Mouse (Mus musculus): ENCODE measurements around the gene Grin3a. TPM values are rescaled to one million over a fixed set of nuclear protein-coding genes. Genes with fewer than 3 reads are reported as not detected.
"Not testable (repeated sequence)": the region's sequence is repeated elsewhere in the genome, so short reads cannot be mapped to it uniquely, and the experiment has no call there.

Grin3a gene
- polyA plus RNA-seq, 1 experiment from 2014 or later = 0.62 TPM

- ATAC-seq (ENCODE audit: insufficient number of reproducible peaks, insufficient read depth, low FRiP score, low read depth) = peak; percentile 58; the same call in 1 of the 2 replicates
These were observed 213.4 kb downstream of the Grin3a start for GRCm38 (mm10) chr4:49632139-49632481.

GRCm38 (mm10) chr4:49631319-49632138, 214.0 kb downstream of the Grin3a start, which contains the start of gene Rnf20:
Gene Rnf20 (plus strand): TSS chr4:49632006.
- peak; percentile 95 for ATAC-seq (ENCODE audit: insufficient number of reproducible peaks, insufficient read depth, low FRiP score, low read depth)
- H3K9ac ChIP-seq (ENCODE audit: low read length) = peak within 1 kb of the TSS; percentile 78
- WGBS = 4% methylated on average over 37 of the region's 37 CpGs
- H3K4me1 ChIP-seq (ENCODE audit: control insufficient read depth in 2 of 2, insufficient read depth in 2 of 2, low read length in 2 of 2) = no peaks in the 10 kb centered on the region
- peak within 1 kb of the TSS; percentile 83 for H3K4me2 ChIP-seq (ENCODE audit: low read length)
- peak within 1 kb of the TSS; percentile 79 for H3K27ac ChIP-seq (replicated peaks in 1 of 2; ENCODE audit: control insufficient read depth in 1 of 2, insufficient read depth in 1 of 2, low read depth in 2 of 2, low read length in 2 of 2)
- H3K4me3 ChIP-seq (ENCODE audit: control insufficient read depth in 1 of 2, insufficient read depth in 1 of 2, low read depth in 1 of 2, low read length in 2 of 2) = peak within 1 kb of the TSS; percentile 62 to 83
- H3K27me3 ChIP-seq (ENCODE audit: control insufficient read depth, insufficient read depth, low read length) = no peaks in the 10 kb centered on the region
- H3K9me3 ChIP-seq (ENCODE audit: control insufficient read depth, low read length) = no peaks in the 10 kb centered on the region
- peaks cover 33% of the 10 kb centered on the region for H3K36me3 ChIP-seq (ENCODE audit: control insufficient read depth, insufficient read depth, low read length)

More at GRCm38 (mm10) chr4:49632139-49632481, 213.4 kb downstream of the Grin3a start:
- H3K4me1 ChIP-seq (ENCODE audit: control insufficient read depth in 2 of 2, insufficient read depth in 2 of 2, low read length in 2 of 2) = no peaks in the 10 kb centered on the region
- H3K9ac ChIP-seq (ENCODE audit: low read length) = peak overlapping the region; percentile 78
- H3K36me3 ChIP-seq (ENCODE audit: control insufficient read depth, insufficient read depth, low read length) = peaks cover 39% of the 10 kb centered on the region
- peak overlapping the region; percentile 62 to 83 for H3K4me3 ChIP-seq (ENCODE audit: control insufficient read depth in 1 of 2, insufficient read depth in 1 of 2, low read depth in 1 of 2, low read length in 2 of 2)
- peak overlapping the region; percentile 79 for H3K27ac ChIP-seq (replicated peaks in 1 of 2; ENCODE audit: control insufficient read depth in 1 of 2, insufficient read depth in 1 of 2, low read depth in 2 of 2, low read length in 2 of 2)
- H3K9me3 ChIP-seq (ENCODE audit: control insufficient read depth, low read length) = no peaks in the 10 kb centered on the region
- no peaks in the 10 kb centered on the region for H3K27me3 ChIP-seq (ENCODE audit: control insufficient read depth, insufficient read depth, low read length)
- peak overlapping the region; percentile 83 for H3K4me2 ChIP-seq (ENCODE audit: low read length)
- WGBS = 0% methylated on average over 30 of the region's 30 CpGs

GRCm38 (mm10) chr4:49628941-49629340, 216.6 kb downstream of the Grin3a start:
- H3K4me3 ChIP-seq (ENCODE audit: control insufficient read depth in 1 of 2, insufficient read depth in 1 of 2, low read depth in 1 of 2, low read length in 2 of 2) = no peak overlapping the region
- no peaks in the 10 kb centered on the region for H3K4me1 ChIP-seq (ENCODE audit: control insufficient read depth in 2 of 2, insufficient read depth in 2 of 2, low read length in 2 of 2)
- WGBS = 63% methylated on average over 5 of the region's 5 CpGs
- H3K27me3 ChIP-seq (ENCODE audit: control insufficient read depth, insufficient read depth, low read length) = no peaks in the 10 kb centered on the region
- H3K36me3 ChIP-seq (ENCODE audit: control insufficient read depth, insufficient read depth, low read length) = peaks cover 7% of the 10 kb centered on the region
- no peak overlapping the region for H3K4me2 ChIP-seq (ENCODE audit: low read length)
- H3K27ac ChIP-seq (replicated peaks in 1 of 2; ENCODE audit: control insufficient read depth in 1 of 2, insufficient read depth in 1 of 2, low read depth in 2 of 2, low read length in 2 of 2) = no peak overlapping the region
- no peak for ATAC-seq (ENCODE audit: insufficient number of reproducible peaks, insufficient read depth, low FRiP score, low read depth)
- H3K9ac ChIP-seq (ENCODE audit: low read length) = no peak overlapping the region
- no peaks in the 10 kb centered on the region for H3K9me3 ChIP-seq (ENCODE audit: control insufficient read depth, low read length)

- H3K4me1 ChIP-seq (ENCODE audit: control insufficient read depth in 2 of 2, insufficient read depth in 2 of 2, low read length in 2 of 2) = no peaks in the 10 kb centered on the region
- H3K27me3 ChIP-seq (ENCODE audit: control insufficient read depth, insufficient read depth, low read length) = no peaks in the 10 kb centered on the region
- 0 out of 2 replicates have a peak, but pooled peaks cover 4% of the 10 kb centered on the region for H3K9me3 ChIP-seq (ENCODE audit: control insufficient read depth, low read length)
- H3K4me3 ChIP-seq (ENCODE audit: control insufficient read depth in 1 of 2, insufficient read depth in 1 of 2, low read depth in 1 of 2, low read length in 2 of 2) = no peak overlapping the region
- H3K4me2 ChIP-seq (ENCODE audit: low read length) = no peak overlapping the region
- no peak overlapping the region for H3K9ac ChIP-seq (ENCODE audit: low read length)
- no peak overlapping the region for H3K27ac ChIP-seq (replicated peaks in 1 of 2; ENCODE audit: control insufficient read depth in 1 of 2, insufficient read depth in 1 of 2, low read depth in 2 of 2, low read length in 2 of 2)
- no peaks in the 10 kb centered on the region for H3K36me3 ChIP-seq (ENCODE audit: control insufficient read depth, insufficient read depth, low read length)
- ATAC-seq (ENCODE audit: insufficient number of reproducible peaks, insufficient read depth, low FRiP score, low read depth) = no peak
- 2% methylated on average over 3 of the region's 3 CpGs for WGBS
These were observed 218.6 kb downstream of the Grin3a start for GRCm38 (mm10) chr4:49626973-49627372.

GRCm38 (mm10) chr4:49624969-49625368, 220.6 kb downstream of the Grin3a start:
- WGBS = 59% methylated on average over 4 of the region's 4 CpGs
- not testable (repeated sequence) for H3K9me3 ChIP-seq (ENCODE audit: control insufficient read depth, low read length); H3K27ac ChIP-seq (replicated peaks in 1 of 2; ENCODE audit: control insufficient read depth in 1 of 2, insufficient read depth in 1 of 2, low read depth in 2 of 2, low read length in 2 of 2); H3K9ac ChIP-seq (ENCODE audit: low read length); H3K27me3 ChIP-seq (ENCODE audit: control insufficient read depth, insufficient read depth, low read length); H3K36me3 ChIP-seq (ENCODE audit: control insufficient read depth, insufficient read depth, low read length); H3K4me3 ChIP-seq (ENCODE audit: control insufficient read depth in 1 of 2, insufficient read depth in 1 of 2, low read depth in 1 of 2, low read length in 2 of 2); ATAC-seq (ENCODE audit: insufficient number of reproducible peaks, insufficient read depth, low FRiP score, low read depth); H3K4me1 ChIP-seq (ENCODE audit: control insufficient read depth in 2 of 2, insufficient read depth in 2 of 2, low read length in 2 of 2); H3K4me2 ChIP-seq (ENCODE audit: low read length)

- H3K27ac ChIP-seq (replicated peaks in 1 of 2; ENCODE audit: control insufficient read depth in 1 of 2, insufficient read depth in 1 of 2, low read depth in 2 of 2, low read length in 2 of 2) = no peak overlapping the region
- H3K4me1 ChIP-seq (ENCODE audit: control insufficient read depth in 2 of 2, insufficient read depth in 2 of 2, low read length in 2 of 2) = no peaks in the 10 kb centered on the region
- ATAC-seq (ENCODE audit: insufficient number of reproducible peaks, insufficient read depth, low FRiP score, low read depth) = no peak
- no peak overlapping the region for H3K9ac ChIP-seq (ENCODE audit: low read length)
- H3K4me3 ChIP-seq (ENCODE audit: control insufficient read depth in 1 of 2, insufficient read depth in 1 of 2, low read depth in 1 of 2, low read length in 2 of 2) = no peak overlapping the region
- H3K4me2 ChIP-seq (ENCODE audit: low read length) = no peak overlapping the region
- H3K9me3 ChIP-seq (ENCODE audit: control insufficient read depth, low read length) = 0 out of 2 replicates have a peak, but pooled peaks cover 4% of the 10 kb centered on the region
- no peaks in the 10 kb centered on the region for H3K27me3 ChIP-seq (ENCODE audit: control insufficient read depth, insufficient read depth, low read length)
- H3K36me3 ChIP-seq (ENCODE audit: control insufficient read depth, insufficient read depth, low read length) = no peaks in the 10 kb centered on the region
- 74% methylated on average over 4 of the region's 4 CpGs for WGBS
These were observed 221.6 kb downstream of the Grin3a start for GRCm38 (mm10) chr4:49623916-49624315.

GRCm38 (mm10) chr4:49622272-49622671, 223.3 kb downstream of the Grin3a start:
- Histone ChIP-seq H3K27ac (replicated peaks in 1 of 2; ENCODE audit: control insufficient read depth in 1 of 2, insufficient read depth in 1 of 2, low read depth in 2 of 2, low read length in 2 of 2) (no peak overlapping the region), H3K9me3 (ENCODE audit: control insufficient read depth, low read length) (0 out of 2 replicates have a peak, but pooled peaks cover 4% of the 10 kb centered on the region), H3K4me2 (ENCODE audit: low read length) (no peak overlapping the region), H3K36me3 (ENCODE audit: control insufficient read depth, insufficient read depth, low read length) (no peaks in the 10 kb centered on the region), H3K9ac (ENCODE audit: low read length) (no peak overlapping the region), H3K4me1 (ENCODE audit: control insufficient read depth in 2 of 2, insufficient read depth in 2 of 2, low read length in 2 of 2) (no peaks in the 10 kb centered on the region), H3K27me3 (ENCODE audit: control insufficient read depth, insufficient read depth, low read length) (no peaks in the 10 kb centered on the region), H3K4me3 (ENCODE audit: control insufficient read depth in 1 of 2, insufficient read depth in 1 of 2, low read depth in 1 of 2, low read length in 2 of 2) (no peak overlapping the region)
- no peak for ATAC-seq (ENCODE audit: insufficient number of reproducible peaks, insufficient read depth, low FRiP score, low read depth)
- WGBS = 88% methylated on average over 2 of the region's 2 CpGs
